Mouse (Mus musculus) ES-E14 (cell line): Measurements from ENCODE around the gene Mark2.

ENCODE experiments used
- MAFK ChIP-seq: IDR thresholded peaks from 2 replicates; pipeline ENCODE4 v1.6.1; 2014; ENCODE audit warnings: mild to moderate bottlenecking, low read depth, low read length, inconsistent platforms; ENCODE audit not compliant: insufficient read depth
- ZC3H11A ChIP-seq: IDR thresholded peaks from 2 replicates; pipeline ENCODE4 v1.6.1; 2012; ENCODE audit warnings: low read depth, mild to moderate bottlenecking, inconsistent platforms, low read length, borderline replicate concordance

GRCm38 (mm10) chr19:7313660-7314059 lies 28.0 kb downstream of the Mark2 start:
- no peak for TF ChIP-seq MAFK
- no peak for TF ChIP-seq ZC3H11A
